Mouse (Mus musculus) hindbrain, postnatal 0 days (tissue): ENCODE results near the gene Aurkb. TPM values are rescaled to one million over a fixed set of nuclear protein-coding genes. Genes with fewer than 3 reads are reported as not detected.
A peak's percentile ranks its signal among the peaks of the same experiment; 100 is the strongest.
"Not testable (repeated sequence)": the region's sequence is repeated elsewhere in the genome, so short reads cannot be mapped to it uniquely, and the experiment has no call there.

Experiments used
- ATAC-seq: fragments of 200-750 bp; cut with Nextera tagmentation; 2 replicates; pipeline ENCODE4 v1.8.0; 2017; ENCODE audit warnings: mild to moderate bottlenecking, moderate TSS enrichment, moderate library complexity
- DNase-seq: peaks from one replicate; pipeline ENCODE4 v3.0.0-alpha.2; 2015; ENCODE audit warnings: low spot score
- H3K27ac ChIP-seq: fragments of 300-500 bp; sonication (generic); 2 replicates; pipeline ENCODE4 v1.5.1; 2014; ENCODE audit warnings: mild to moderate bottlenecking
- H3K27me3 ChIP-seq: fragments of 300-500 bp; sonication (generic); 2 replicates; pipeline ENCODE4 v1.6.1; 2014; ENCODE audit warnings: low read length, mixed read lengths; ENCODE audit not compliant: insufficient read depth
- H3K36me3 ChIP-seq: fragments of 300-500 bp; sonication (generic); 2 replicates; pipeline ENCODE4 v1.6.1; 2014; ENCODE audit warnings: low read length, mixed read lengths; ENCODE audit not compliant: insufficient read depth
- H3K4me1 ChIP-seq: fragments of 300-500 bp; sonication (generic); 2 replicates; pipeline ENCODE4 v1.6.1; 2014; ENCODE audit warnings: antibody characterized with exemption, low read length, mixed read lengths; ENCODE audit not compliant: insufficient read depth
- H3K4me2 ChIP-seq: fragments of 300-500 bp; sonication (generic); 2 replicates; pipeline ENCODE4 v1.6.1; 2014; ENCODE audit warnings: low read depth, mild to moderate bottlenecking, low read length, moderate library complexity, mixed read lengths
- H3K4me3 ChIP-seq: fragments of 300-500 bp; sonication (generic); 2 replicates; pipeline ENCODE4 v1.5.1; 2014; ENCODE audit warnings: low read length
- H3K9ac ChIP-seq: fragments of 300-500 bp; sonication (generic); replicated peaks from 2 replicates; pipeline ENCODE4 v1.6.1; 2014; ENCODE audit warnings: mild to moderate bottlenecking, low read length, moderate library complexity, mixed read lengths
- H3K9me3 ChIP-seq: fragments of 300-500 bp; sonication (generic); 2 replicates; pipeline ENCODE4 v1.6.1; 2016; ENCODE audit warnings: low read length, mixed read lengths
- CTCF ChIP-seq: IDR thresholded peaks from 2 replicates; pipeline ENCODE4 v1.5.1; 2016; ENCODE audit warnings: antibody characterized with exemption, control low read depth, low read depth
- WGBS: fragments of 180-500 bp; shearing (Covaris S2); extraction: QIAGEN DNeasy Blood & Tissue Kit; methylation state at CpG from one replicate; pipeline ENCODE4 v1.1.7; 2014; 5-methylcytosine and 5-hydroxymethylcytosine counted together
- polyA plus RNA-seq: library from polyadenylated mRNA; unstranded; fragments of >200 nt; fragmentation: Nextera tagmentation; extraction: Ambion mirVana; gene quantifications from 2 replicates; pipeline ENCODE4 v1.2.1, GENCODE M21; 2015
- total RNA-seq: library from RNA; depleted of rRNA; stranded (reverse); fragments of >200 nt; gene quantifications from 2 replicates; pipeline ENCODE4 v1.2.3, GENCODE M21; 2014

The Aurkb gene
- total and polyA plus RNA-seq, 2 experiments from 2014 or later: 21.6 to 24.8 TPM

DNA sequence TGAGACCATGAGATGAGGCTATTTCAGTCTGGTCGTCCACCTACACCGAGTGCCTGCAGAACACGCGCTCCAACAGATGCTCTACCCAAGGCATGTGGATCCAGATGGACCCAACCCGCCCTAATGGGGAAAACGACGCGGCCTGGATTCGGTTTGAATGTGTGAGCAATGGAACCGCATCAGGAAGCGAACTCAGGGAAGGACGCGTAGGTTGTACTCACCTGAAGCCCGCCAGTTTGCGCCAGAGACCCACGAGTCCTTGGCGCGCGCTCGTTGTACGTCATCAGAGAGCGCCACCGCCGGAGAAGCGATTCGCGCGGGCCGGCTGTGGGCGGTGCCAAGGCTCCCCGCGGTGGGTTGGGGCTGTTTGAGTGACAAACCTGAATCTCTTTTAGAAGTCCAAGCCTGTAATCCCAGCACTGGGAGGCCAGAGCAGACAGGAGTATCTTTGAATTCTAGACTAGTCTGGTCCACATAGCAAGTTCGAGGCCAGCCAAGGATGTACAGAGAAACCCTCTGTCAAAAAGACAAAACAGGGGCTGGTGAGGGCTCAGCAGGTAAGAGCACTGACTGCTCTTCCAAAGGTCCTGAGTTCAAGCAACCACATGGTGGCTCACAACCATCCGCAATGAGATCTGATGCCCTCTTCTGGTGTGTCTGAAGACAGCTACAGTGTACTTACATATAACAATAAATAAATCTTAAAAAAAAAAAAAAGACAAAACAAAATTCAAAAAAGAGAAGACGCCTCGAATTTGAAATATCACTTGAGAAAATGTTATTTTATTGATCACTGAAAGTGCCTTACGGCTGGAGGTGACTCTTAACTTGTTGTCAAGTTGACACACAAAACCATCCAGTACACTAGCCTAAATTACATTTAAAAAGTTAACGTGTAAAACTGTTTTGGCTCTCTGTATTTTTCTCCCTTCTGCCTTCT lies 37.0 kb upstream of the Aurkb start, which contains the start of gene Pfas:
Gene Pfas, minus strand, starts transcription at position 279 of the 940 bp plus-strand sequence.
- TF ChIP-seq CTCF: peak; percentile 3; the same call in 1 of the 2 replicates
- Histone ChIP-seq H3K4me1 (no peaks in the 10 kb centered on the region), H3K36me3 (no peaks in the 10 kb centered on the region), H3K9ac (peak within 1 kb of the TSS; percentile 60), H3K9me3 (no peaks in the 10 kb centered on the region), H3K4me2 (peak within 1 kb of the TSS; percentile 67), H3K27ac (peak within 1 kb of the TSS; percentile 54; the same call in 1 of the 2 replicates), H3K27me3 (no peaks in the 10 kb centered on the region), H3K4me3 (peak within 1 kb of the TSS; percentile 59)
- ATAC-seq (peak; percentile 83), DNase-seq (peak; percentile 98)
- 9% methylated on average over 38 of the region's 38 CpGs for whole genome bisulfite sequencing

DNA sequence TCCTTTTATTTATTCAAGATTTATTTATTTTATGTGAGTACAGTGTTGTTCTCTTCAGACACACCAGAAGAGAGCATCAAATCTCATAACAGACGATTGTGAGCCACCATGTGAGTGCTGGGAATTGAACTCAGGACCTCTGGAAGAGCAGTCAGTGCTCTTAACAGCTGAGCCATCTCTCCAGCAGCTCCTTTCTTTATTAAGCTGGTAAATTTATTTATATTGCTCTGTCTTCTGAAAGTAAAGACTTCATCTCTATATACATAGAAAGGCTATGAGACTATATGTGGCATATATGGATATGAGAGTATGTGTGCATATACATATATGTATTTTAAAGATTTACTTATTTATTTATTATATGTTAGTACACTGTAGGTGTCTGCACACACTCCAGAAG lies 35.9 kb upstream of the Aurkb start:
- TF ChIP-seq CTCF: no peak
- no peak for ATAC-seq
- Histone ChIP-seq H3K27me3 (no peaks in the 10 kb centered on the region), H3K36me3 (no peaks in the 10 kb centered on the region), H3K27ac (no peak overlapping the region), H3K9me3 (no peaks in the 10 kb centered on the region), H3K9ac (no peak overlapping the region), H3K4me3 (no peak overlapping the region), H3K4me2 (no peak overlapping the region), H3K4me1 (no peaks in the 10 kb centered on the region)
- WGBS: 98% methylated on average over 1 of the region's 1 CpGs
- DNase-seq: no peak

DNA sequence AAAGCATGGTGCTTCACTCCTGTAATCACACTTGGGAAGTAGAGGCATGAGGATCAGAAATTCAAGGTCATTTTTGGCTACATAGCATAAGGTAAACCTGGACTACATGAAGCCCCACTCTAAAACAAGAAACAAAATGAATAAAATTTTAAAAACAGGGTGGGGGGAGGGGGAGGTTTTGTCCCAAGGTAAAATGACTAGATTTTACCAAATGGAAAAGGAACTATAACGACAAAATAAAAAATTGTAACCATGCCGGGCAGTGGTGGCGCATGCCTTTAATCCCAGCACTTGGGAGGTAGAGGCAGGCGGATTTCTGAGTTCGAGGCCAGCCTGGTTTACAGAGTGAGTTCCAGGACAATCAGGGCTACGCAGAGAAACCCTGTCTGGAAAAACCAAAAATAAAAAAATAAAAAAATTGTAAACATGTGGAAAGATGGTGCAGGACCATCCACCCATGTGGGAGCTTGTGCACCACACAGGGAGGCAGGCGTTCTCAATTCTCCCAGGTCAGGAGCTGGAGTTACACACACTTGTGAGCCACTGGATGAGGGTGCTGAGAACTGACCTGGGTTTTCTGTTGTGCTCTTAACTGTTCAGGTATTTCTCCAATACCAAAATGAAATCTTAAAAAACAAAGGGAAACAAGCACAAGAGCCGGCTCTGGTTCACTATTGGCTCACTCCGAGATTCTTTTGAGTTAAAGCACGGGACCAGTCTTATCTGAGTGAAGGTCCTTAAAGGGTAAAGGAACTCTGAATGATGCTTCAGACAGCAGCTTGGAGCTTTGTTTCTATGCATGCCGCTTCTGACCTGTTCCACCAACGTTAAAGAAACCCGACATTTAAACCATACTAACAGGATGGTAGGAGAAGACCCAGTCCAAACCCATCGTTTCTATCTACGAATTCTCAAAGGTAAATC lies 34.8 kb upstream of the Aurkb start:
- Histone ChIP-seq H3K9me3 (no peaks in the 10 kb centered on the region), H3K27me3 (no peaks in the 10 kb centered on the region), H3K27ac (no peak overlapping the region), H3K4me2 (peak overlapping the region; percentile 78; the same call in 1 of the 2 replicates), H3K4me1 (no peaks in the 10 kb centered on the region), H3K36me3 (no peaks in the 10 kb centered on the region), H3K4me3 (no peak overlapping the region), H3K9ac (no peak overlapping the region)
- WGBS: 88% methylated on average over 15 of the region's 15 CpGs
- DNase-seq (no peak), ATAC-seq (no peak)
- TF ChIP-seq CTCF: no peak

- not testable (repeated sequence) for H3K36me3 ChIP-seq, DNase-seq, ATAC-seq, H3K9ac ChIP-seq, H3K27me3 ChIP-seq, H3K4me1 ChIP-seq, H3K9me3 ChIP-seq
- Histone ChIP-seq H3K27ac (peak overlapping the region; percentile 96), H3K4me2 (peak overlapping the region; percentile 78), H3K4me3 (peak overlapping the region; percentile 42)
- WGBS: 81% methylated on average over 2 of the region's 2 CpGs
- 0 out of 2 replicates have a peak, but pooled peaks have one; percentile 14 for TF ChIP-seq CTCF
These were observed 34.0 kb upstream of the Aurkb start for GRCm38 (mm10) chr11:69011445-69011844.

- DNase-seq (peak; percentile 95), ATAC-seq (peak; percentile 72)
- Histone ChIP-seq H3K36me3 (no peaks in the 10 kb centered on the region), H3K4me1 (peaks cover 7% of the 10 kb centered on the region; the same call in 1 of the 2 replicates), H3K4me3 (peak overlapping the region; percentile 42), H3K4me2 (peak overlapping the region; percentile 78), H3K9ac (peak overlapping the region; percentile 58), H3K27me3 (no peaks in the 10 kb centered on the region), H3K9me3 (no peaks in the 10 kb centered on the region), H3K27ac (peak overlapping the region; percentile 96)
- no peak for TF ChIP-seq CTCF
- WGBS: 1% methylated on average over 18 of the region's 18 CpGs
These were observed 33.3 kb upstream of the Aurkb start for GRCm38 (mm10) chr11:69012071-69012601.
